23 mouse cellular contexts compared by ENCODE assay signal in the genomic region with DNA sequence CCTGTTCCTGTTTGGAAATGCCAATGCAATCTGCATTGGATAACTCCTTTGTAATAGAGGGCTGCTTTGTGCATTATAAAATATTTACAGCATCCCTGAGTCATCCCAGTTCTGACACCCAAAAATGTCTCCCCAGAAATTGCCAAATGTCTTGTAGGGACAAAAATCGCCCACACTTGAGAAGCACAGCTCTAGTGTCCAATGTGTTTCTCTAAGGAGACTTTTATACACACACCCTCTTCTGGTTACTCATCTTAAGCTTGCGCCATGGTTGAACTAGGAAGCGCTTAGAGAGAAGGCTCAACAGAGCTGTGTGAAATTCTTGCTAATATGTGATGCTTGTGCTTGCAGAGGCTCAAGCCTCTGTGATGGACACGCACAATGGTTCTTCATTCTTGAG. TPM values are rescaled to one million over a fixed set of nuclear protein-coding genes. Genes with fewer than 3 reads are reported as not detected.
A peak's percentile ranks its signal among the peaks of the same experiment; 100 is the strongest.
DNase-seq lines count a peak whose midpoint lies in the region; ATAC-seq and TF ChIP-seq lines count a peak whose summit lies in the region.
"Had no signal": no experiment of that assay in that cellular context is flagged by ENCODE, and none has a peak within 500 bp of the region (broad histone marks: within the 10 kb centered on the region; RNA-seq: fewer than 3 reads in every experiment).

No protein-coding gene starts in this region.

- TF ChIP-seq POLR2A in thymus, adult 2 months (IDR thresholded peaks at IDR 0.05; ENCODE audit: control insufficient read depth, extremely low read depth, insufficient read depth, low read length, poor library complexity) = no peak

- DNase-seq in frontal cortex, postnatal 14 days (ENCODE audit: low spot score in 2 of 2) = no peak
- peak; percentile 49 for DNase-seq in brain, adult 2 months (ENCODE audit: low read depth, low spot score)
- peak; percentile 13 for DNase-seq in telencephalon, adult 2 months (ENCODE audit: low read depth, low spot score)
- DNase-seq in thymus, adult 2 months = no peak
- no peak for DNase-seq in embryo, embryonic 10 days (ENCODE audit: low spot score)
- DNase-seq: adrenal gland, adult 2 months; adrenal gland, adult 8-10 months; adrenal gland, postnatal 10 days; adrenal gland, postnatal 14 days; adrenal gland, postnatal 25 days; adrenal gland, postnatal 36 days; B cell, adult 2 months; cerebellum, adult 11 months; cerebellum, adult 11-12 months; cerebellum, adult 18-20 months; cerebellum, adult 2 months had no signal

- peak; percentile 88 for ATAC-seq in frontal cortex, adult (ENCODE audit: low TSS enrichment)
- ATAC-seq: activated CD4-positive, CD25-positive, alpha-beta regulatory T cell, adult 4 months; CD4-positive, CD25-positive, alpha-beta regulatory T cell, adult 4 months; Patski had no signal

- WGBS in thymus, adult 2 months = 98% methylated on average over 4 of the region's 4 CpGs

- H3K36me3 ChIP-seq in thymus, adult 2 months (ENCODE audit: control insufficient read depth, insufficient read depth, low read length) = no peaks in the 10 kb centered on the region
- H3K36me3 ChIP-seq: G1E had no signal

- no peak overlapping the region for H3K4me3 ChIP-seq in thymus, adult 2 months (ENCODE audit: control insufficient read depth, insufficient read depth, low read length)

- no peak for TF ChIP-seq CTCF in thymus, adult 2 months (IDR thresholded peaks at IDR 0.05; ENCODE audit: borderline replicate concordance, control insufficient read depth, extremely low read depth, insufficient read depth, low read length, poor library complexity)

- H3K27me3 ChIP-seq in thymus, adult 2 months (ENCODE audit: control insufficient read depth, insufficient read depth, low read length) = no peaks in the 10 kb centered on the region
- H3K27me3 ChIP-seq: CH12.LX had no signal

- no peaks in the 10 kb centered on the region for H3K4me1 ChIP-seq in thymus, adult 2 months (replicated peaks; ENCODE audit: control insufficient read depth, insufficient read depth, low read length)

- H3K27ac ChIP-seq in thymus, adult 2 months (ENCODE audit: control insufficient read depth, insufficient read depth, low read length) = no peak overlapping the region

RNA-seq across cellular contexts. Expression of a gene that starts 20.0 kb away (rescaled TPM):
- 7.7 and 10.3 TPM in 2 replicates for polyA plus RNA-seq in thymus, adult 2 months (2012; rRNA removed)

RNA-seq across cellular contexts. Expression of a gene that starts 20.6 kb away (rescaled TPM):
- polyA plus RNA-seq in thymus, adult 2 months (2012; rRNA removed) = 5.5 and 5.8 TPM in 2 replicates

RNA-seq across cellular contexts. Expression of a gene that starts 51.8 kb away (rescaled TPM):
- 34.1 and 35.7 TPM in 2 replicates for polyA plus RNA-seq in thymus, adult 2 months (2012; rRNA removed)

RNA-seq across cellular contexts. Expression of a gene that starts 53.4 kb away (rescaled TPM):
- polyA plus RNA-seq in thymus, adult 2 months (2012; rRNA removed) = 0.04 and 0.12 TPM in 2 replicates
- polyA plus RNA-seq: activated CD4-positive, CD25-positive, alpha-beta regulatory T cell, adult 4 months; adrenal gland, adult 2 months; C2C12; CD4-positive, CD25-positive, alpha-beta regulatory T cell, adult 4 months; Patski had no signal

Comparison
In these comparisons a context has a peak if more than half of its experiments do, and no peak if none do; other contexts are left out.
1. DNase-seq: peak in brain, adult 2 months (single experiment) and telencephalon, adult 2 months (single experiment); none in frontal cortex, postnatal 14 days (0 of 2), thymus, adult 2 months (single experiment) and embryo, embryonic 10 days (single experiment).